Comparison of ENCODE assay signal across 15 mouse cellular contexts in the genomic region with DNA sequence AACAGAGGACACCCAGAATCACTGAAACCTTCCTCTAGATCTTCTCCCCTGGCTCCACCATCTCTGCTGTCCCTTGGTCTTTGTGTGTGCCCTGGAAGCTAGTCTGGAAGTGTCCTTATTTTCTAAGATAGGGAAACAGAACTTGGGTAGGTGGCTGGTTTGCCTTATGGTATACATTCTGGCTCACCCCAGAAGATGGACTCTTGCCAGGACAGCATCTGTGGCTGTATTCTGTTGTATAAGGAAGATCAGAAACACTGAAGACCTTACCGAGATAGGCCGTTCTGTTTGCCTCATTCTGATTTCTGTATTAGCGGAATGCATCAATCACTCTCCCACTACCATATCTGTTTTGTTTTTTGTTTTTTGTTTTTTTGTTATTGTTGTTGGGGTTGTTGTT.
"Had no signal": no experiment of that assay in that cellular context is flagged by ENCODE, and none has a peak within 500 bp of the region (broad histone marks: within the 10 kb centered on the region; RNA-seq: fewer than 3 reads in every experiment).

No protein-coding gene starts in this region.

- H3K9ac ChIP-seq: liver, embryonic 15.5 days; stomach, embryonic 15.5 days had no signal

- DNase-seq: kidney, adult 9 months; kidney, postnatal 10 days; kidney, postnatal 4 days; lung, adult 2 months; lung, postnatal 14 days; right cerebral cortex, postnatal 14 days had no signal

- H3K36me3 ChIP-seq: liver, embryonic 15.5 days; stomach, embryonic 15.5 days had no signal

- ATAC-seq: midbrain, embryonic 16.5 days had no signal

- H3K27ac ChIP-seq: layer of hippocampus, adult 2 months; limb, embryonic 10.5 days; liver, embryonic 15.5 days; macrophage; stomach, embryonic 15.5 days had no signal

- H3K4me3 ChIP-seq: layer of hippocampus, adult 2 months; limb, embryonic 10.5 days; liver, embryonic 15.5 days; megakaryocyte, embryonic 14.5 days; stomach, embryonic 15.5 days had no signal

- H3K4me1 ChIP-seq: limb, embryonic 10.5 days; liver, embryonic 15.5 days; megakaryocyte, embryonic 14.5 days; stomach, embryonic 15.5 days had no signal

- H3K9me3 ChIP-seq: limb, embryonic 10.5 days; liver, embryonic 15.5 days; megakaryocyte, embryonic 14.5 days; stomach, embryonic 15.5 days had no signal

- H3K4me2 ChIP-seq: liver, embryonic 11.5 days; liver, embryonic 15.5 days; midbrain, embryonic 11.5 days; stomach, embryonic 15.5 days had no signal
